Mouse (Mus musculus): ENCODE measurements at regions not wholly inside any gene's neighbourhood (a gene's known extent, or its start where the extent isn't known, plus 50 kb on each side); places are given as distances from the start of the nearest gene placed in this dataset.

GRCm38 (mm10) chr1:39123081-39123812 is 70.3 kb upstream of the Npas2 start:
- TF ChIP-seq CTCF (IDR thresholded peaks at IDR 0.05; ENCODE audit: borderline replicate concordance, control insufficient read depth, extremely low read depth, insufficient read depth, low read length, poor library complexity) (no peak), POLR2A (IDR thresholded peaks at IDR 0.05; ENCODE audit: control insufficient read depth, extremely low read depth, insufficient read depth, low read length, poor library complexity) (no peak)
